Mouse (Mus musculus) NIH3T3 (cell line): Measurements from ENCODE around the gene Stx8.
A peak's percentile ranks its signal among the peaks of the same experiment; 100 is the strongest.

Source experiments
- DNase-seq: peaks from one replicate; pipeline ENCODE4 v3.0.0-alpha.2; 2012; ENCODE audit warnings: low read depth

Stx8 gene

GRCm38 (mm10) chr11:68227837-68228236 is 261.8 kb downstream of the Stx8 start:
- DNase-seq: no peak

GRCm38 (mm10) chr11:68228941-68229665 is 263.1 kb downstream of the Stx8 start:
- DNase-seq: peak; percentile 95

DNA sequence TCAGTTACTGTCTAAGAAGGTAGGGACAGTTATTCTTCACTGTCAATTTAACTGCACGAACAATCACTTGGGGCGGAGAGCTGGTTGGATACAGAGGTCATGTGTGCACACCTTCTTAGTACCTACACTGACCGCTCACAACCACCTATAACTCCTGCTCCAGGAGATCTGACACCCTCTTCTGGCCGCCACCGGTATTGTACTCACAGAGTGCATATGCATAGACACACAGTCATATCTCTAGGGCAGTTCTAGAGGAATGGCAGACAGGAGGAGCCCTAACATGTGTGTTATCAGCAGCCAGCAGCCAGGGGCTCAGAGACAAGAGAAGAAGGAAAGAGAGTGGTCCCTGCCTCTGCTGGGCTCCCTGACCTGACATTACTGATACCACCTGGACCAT is 265.6 kb downstream of the Stx8 start:
- no peak for DNase-seq

- no peak for DNase-seq
These were observed 267.5 kb downstream of the Stx8 start for GRCm38 (mm10) chr11:68233469-68233965.

- DNase-seq: no peak
These were observed 273.8 kb downstream of the Stx8 start for GRCm38 (mm10) chr11:68239756-68240155.

DNA sequence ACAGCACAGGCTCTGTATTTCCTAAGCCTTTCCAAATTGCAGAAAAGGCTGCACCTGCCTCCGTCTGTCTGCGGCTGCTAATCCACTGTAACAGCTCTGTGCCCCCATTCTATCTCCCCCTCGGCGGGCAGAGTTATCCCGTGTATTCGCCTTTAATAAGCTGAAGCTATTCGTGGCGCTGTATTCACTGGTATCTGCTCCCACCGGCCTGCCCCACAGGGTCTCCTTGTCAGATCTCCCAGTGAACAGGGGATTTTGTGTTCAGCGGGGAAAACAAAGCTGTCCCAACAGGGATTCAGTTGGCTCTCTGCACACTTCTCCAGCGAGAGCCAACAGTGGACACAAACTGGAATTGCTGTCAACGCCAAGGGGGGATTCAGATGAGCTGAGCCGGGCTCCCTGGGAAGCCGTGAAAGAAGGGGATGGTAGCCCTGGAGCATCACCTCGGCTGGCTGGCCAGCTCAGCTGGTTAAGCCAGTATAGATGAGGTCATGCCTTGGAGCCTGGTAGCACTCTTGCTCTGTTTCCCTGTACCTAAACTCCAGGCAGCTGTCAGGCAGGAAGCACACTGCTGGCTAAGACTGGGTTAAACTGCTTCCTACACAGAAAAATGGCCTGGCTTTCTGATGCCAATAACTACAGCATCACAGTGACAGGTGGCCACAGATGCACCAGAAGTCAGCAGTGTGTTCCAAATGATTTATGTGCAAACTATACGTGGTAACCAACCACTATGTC is 278.4 kb downstream of the Stx8 start:
- DNase-seq: no peak

- no peak for DNase-seq
These were observed 278.9 kb downstream of the Stx8 start for GRCm38 (mm10) chr11:68244992-68245261.

GRCm38 (mm10) chr11:68247897-68248296 is 281.9 kb downstream of the Stx8 start:
- no peak for DNase-seq

- DNase-seq: no peak
These were observed 284.1 kb downstream of the Stx8 start for GRCm38 (mm10) chr11:68250106-68250505.

- no peak for DNase-seq
These were observed 287.5 kb downstream of the Stx8 start for GRCm38 (mm10) chr11:68253531-68253930.
